Mouse (Mus musculus) A20 (cell line): Measurements from ENCODE around the gene Kazn.

Source experiments
- DNase-seq: peaks from one replicate; pipeline ENCODE4 v3.0.0-alpha.2; 2011; ENCODE audit warnings: low read depth, low spot score

Gene Kazn

GRCm38 (mm10) chr4:142242164-142242563 is 3.0 kb upstream of the Kazn start:
- DNase-seq, result no peak

GRCm38 (mm10) chr4:142240874-142241273 is 1.7 kb upstream of the Kazn start:
- DNase-seq, result no peak

GRCm38 (mm10) chr4:142238486-142239239 is 538 bp downstream of the Kazn start:
- no peak for DNase-seq

- DNase-seq, result no peak
These were observed 1.2 kb downstream of the Kazn start for GRCm38 (mm10) chr4:142238041-142238440.

GRCm38 (mm10) chr4:142236681-142237080 is 2.5 kb downstream of the Kazn start:
- DNase-seq, result no peak

- no peak for DNase-seq
These were observed 3.8 kb downstream of the Kazn start for GRCm38 (mm10) chr4:142235426-142235825.

- DNase-seq, result no peak
These were observed 4.4 kb downstream of the Kazn start for GRCm38 (mm10) chr4:142234828-142235227.

- DNase-seq, result no peak
These were observed 10.2 kb downstream of the Kazn start for GRCm38 (mm10) chr4:142228821-142229575.

- no peak for DNase-seq
These were observed 15.1 kb downstream of the Kazn start for GRCm38 (mm10) chr4:142223898-142224645.

GRCm38 (mm10) chr4:142222385-142222784 is 16.8 kb downstream of the Kazn start:
- DNase-seq, result no peak

GRCm38 (mm10) chr4:142221757-142222072 is 17.5 kb downstream of the Kazn start:
- no peak for DNase-seq

- DNase-seq, result no peak
These were observed 18.0 kb downstream of the Kazn start for GRCm38 (mm10) chr4:142221025-142221756.

GRCm38 (mm10) chr4:142218997-142219396 is 20.2 kb downstream of the Kazn start:
- peak; percentile 16 for DNase-seq

GRCm38 (mm10) chr4:142217048-142217447 is 22.2 kb downstream of the Kazn start:
- no peak for DNase-seq

- DNase-seq, result no peak
These were observed 23.4 kb downstream of the Kazn start for GRCm38 (mm10) chr4:142215760-142216159.

- no peak for DNase-seq
These were observed 24.7 kb downstream of the Kazn start for GRCm38 (mm10) chr4:142214532-142214931.

- no peak for DNase-seq
These were observed 26.8 kb downstream of the Kazn start for GRCm38 (mm10) chr4:142212425-142212824.

GRCm38 (mm10) chr4:142209884-142210283 is 29.3 kb downstream of the Kazn start:
- DNase-seq, result no peak

- no peak for DNase-seq
These were observed 29.7 kb downstream of the Kazn start for GRCm38 (mm10) chr4:142209476-142209875.

- DNase-seq, result no peak
These were observed 33.5 kb downstream of the Kazn start for GRCm38 (mm10) chr4:142205693-142206092.

- no peak for DNase-seq
These were observed 42.6 kb downstream of the Kazn start for GRCm38 (mm10) chr4:142196626-142197025.

GRCm38 (mm10) chr4:142193780-142194179 is 45.4 kb downstream of the Kazn start:
- DNase-seq, result no peak
